Mouse (Mus musculus) small intestine, adult 2 months (tissue): ENCODE data around the gene Sh3bp4. TPM values are rescaled to one million over a fixed set of nuclear protein-coding genes. Genes with fewer than 3 reads are reported as not detected.

ENCODE experiments used
- H3K27ac ChIP-seq: fragments of 200-500 bp; 2 replicates; pipeline ENCODE4 v1.5.1; 2012; ENCODE audit warnings: low read depth, low read length, control low read depth, inconsistent platforms; ENCODE audit not compliant: insufficient read depth
- H3K27me3 ChIP-seq: fragments of 200-500 bp; 2 replicates; pipeline ENCODE4 v1.6.1; 2012; ENCODE audit warnings: mild to moderate bottlenecking, moderate library complexity, low read length, inconsistent platforms; ENCODE audit not compliant: control insufficient read depth, insufficient read depth
- H3K36me3 ChIP-seq: fragments of 200-500 bp; 2 replicates; pipeline ENCODE4 v1.6.1; 2012; ENCODE audit warnings: mild to moderate bottlenecking, low read length, control low read depth, inconsistent platforms; ENCODE audit not compliant: control insufficient read depth, insufficient read depth
- H3K4me1 ChIP-seq: fragments of 200-500 bp; 2 replicates; pipeline ENCODE4 v1.6.1; 2012; ENCODE audit warnings: low read length, inconsistent platforms, mixed read lengths; ENCODE audit not compliant: control insufficient read depth, insufficient read depth, insufficient read length
- H3K4me3 ChIP-seq: fragments of 200-500 bp; 2 replicates; pipeline ENCODE4 v1.5.1; 2012; ENCODE audit warnings: low read depth, mild to moderate bottlenecking, control low read depth, inconsistent platforms, low read length, moderate library complexity
- CTCF ChIP-seq: fragments of 200-500 bp; IDR thresholded peaks from 2 replicates; pipeline ENCODE4 v1.5.1; 2012; ENCODE audit warnings: low read depth, mild to moderate bottlenecking, control low read depth, inconsistent platforms, low read length, moderate library complexity, mixed read lengths; ENCODE audit not compliant: insufficient replicate concordance, insufficient read length; ENCODE audit errors: extremely low read depth
- POLR2A ChIP-seq: fragments of 200-500 bp; IDR thresholded peaks from 2 replicates; pipeline ENCODE4 v1.6.1; 2012; ENCODE audit warnings: low read depth, mild to moderate bottlenecking, control low read depth, inconsistent platforms, low read length, moderate library complexity
- WGBS: fragments of 180-500 bp; shearing (Covaris S2); methylation state at CpG from one replicate; pipeline ENCODE4 v1.1.7; 2018; 5-methylcytosine and 5-hydroxymethylcytosine counted together
- polyA plus RNA-seq: library from polyadenylated mRNA; depleted of rRNA; stranded (reverse); fragments of >200 nt; gene quantifications from 2 replicates; pipeline ENCODE4 v1.2.3, GENCODE M21; 2012

The Sh3bp4 gene
- polyA plus RNA-seq, 1 experiment: 5.5 TPM

- H3K27me3 ChIP-seq: no peaks in the 10 kb centered on the region
- no peaks in the 10 kb centered on the region for H3K36me3 ChIP-seq
- no peak for TF ChIP-seq CTCF
- no peak for TF ChIP-seq POLR2A
- 92% methylated on average over 6 of the region's 6 CpGs for WGBS
- H3K27ac ChIP-seq: no peak overlapping the region
- no peaks in the 10 kb centered on the region for H3K4me1 ChIP-seq
- H3K4me3 ChIP-seq: no peak overlapping the region
Observed at GRCm38 (mm10) chr1:89163483-89163882, 93.3 kb downstream of the Sh3bp4 start.

- 81% methylated on average over 5 of the region's 5 CpGs for WGBS
- TF ChIP-seq POLR2A: no peak
- TF ChIP-seq CTCF: no peak
- H3K27ac ChIP-seq: no peak overlapping the region
- no peaks in the 10 kb centered on the region for H3K4me1 ChIP-seq
- H3K27me3 ChIP-seq: no peaks in the 10 kb centered on the region
- no peaks in the 10 kb centered on the region for H3K36me3 ChIP-seq
- no peak overlapping the region for H3K4me3 ChIP-seq
Observed at GRCm38 (mm10) chr1:89164281-89164680, 94.1 kb downstream of the Sh3bp4 start.

GRCm38 (mm10) chr1:89164685-89165084, 94.5 kb downstream of the Sh3bp4 start:
- H3K27ac ChIP-seq: no peak overlapping the region
- H3K4me1 ChIP-seq: no peaks in the 10 kb centered on the region
- no peaks in the 10 kb centered on the region for H3K27me3 ChIP-seq
- no peak overlapping the region for H3K4me3 ChIP-seq
- WGBS: 57% methylated on average over 7 of the region's 7 CpGs
- TF ChIP-seq POLR2A (no peak), CTCF (no peak)
- no peaks in the 10 kb centered on the region for H3K36me3 ChIP-seq

- WGBS: 74% methylated on average over 9 of the region's 9 CpGs
- Histone ChIP-seq H3K27me3 (no peaks in the 10 kb centered on the region), H3K27ac (no peak overlapping the region), H3K4me3 (no peak overlapping the region), H3K36me3 (no peaks in the 10 kb centered on the region), H3K4me1 (no peaks in the 10 kb centered on the region)
- TF ChIP-seq POLR2A: no peak
- no peak for TF ChIP-seq CTCF
Observed at GRCm38 (mm10) chr1:89166814-89167249, 96.6 kb downstream of the Sh3bp4 start.

- H3K36me3 ChIP-seq: no peaks in the 10 kb centered on the region
- no peaks in the 10 kb centered on the region for H3K27me3 ChIP-seq
- H3K27ac ChIP-seq: no peak overlapping the region
- H3K4me1 ChIP-seq: no peaks in the 10 kb centered on the region
- WGBS: 89% methylated on average over 8 of the region's 8 CpGs
- TF ChIP-seq POLR2A (no peak), CTCF (no peak)
- no peak overlapping the region for H3K4me3 ChIP-seq
Observed at GRCm38 (mm10) chr1:89171275-89171767, 101.1 kb downstream of the Sh3bp4 start.

- no peak overlapping the region for H3K27ac ChIP-seq
- H3K27me3 ChIP-seq: no peaks in the 10 kb centered on the region
- 66% methylated on average over 7 of the region's 7 CpGs for WGBS
- TF ChIP-seq CTCF: no peak
- TF ChIP-seq POLR2A: no peak
- H3K36me3 ChIP-seq: no peaks in the 10 kb centered on the region
- H3K4me3 ChIP-seq: no peak overlapping the region
- no peaks in the 10 kb centered on the region for H3K4me1 ChIP-seq
Observed at GRCm38 (mm10) chr1:89174621-89175020, 104.4 kb downstream of the Sh3bp4 start.

- no peaks in the 10 kb centered on the region for H3K4me1 ChIP-seq
- WGBS: 59% methylated on average over 2 of the region's 2 CpGs
- TF ChIP-seq POLR2A (no peak), CTCF (peak; percentile 49; the same call in 1 of the 2 replicates)
- no peaks in the 10 kb centered on the region for H3K27me3 ChIP-seq
- H3K36me3 ChIP-seq: no peaks in the 10 kb centered on the region
- no peak overlapping the region for H3K27ac ChIP-seq
- no peak overlapping the region for H3K4me3 ChIP-seq
Observed at GRCm38 (mm10) chr1:89175355-89175754, 105.1 kb downstream of the Sh3bp4 start.
